Mouse (Mus musculus) kidney, adult 11 months (tissue): ENCODE measurements around the gene Hyal2.
"Not testable (repeated sequence)": the region's sequence is repeated elsewhere in the genome, so short reads cannot be mapped to it uniquely, and the experiment has no call there.

Source experiments
- DNase-seq: peaks from one replicate; pipeline ENCODE4 v3.0.0; 2022

Hyal2 gene

DNA sequence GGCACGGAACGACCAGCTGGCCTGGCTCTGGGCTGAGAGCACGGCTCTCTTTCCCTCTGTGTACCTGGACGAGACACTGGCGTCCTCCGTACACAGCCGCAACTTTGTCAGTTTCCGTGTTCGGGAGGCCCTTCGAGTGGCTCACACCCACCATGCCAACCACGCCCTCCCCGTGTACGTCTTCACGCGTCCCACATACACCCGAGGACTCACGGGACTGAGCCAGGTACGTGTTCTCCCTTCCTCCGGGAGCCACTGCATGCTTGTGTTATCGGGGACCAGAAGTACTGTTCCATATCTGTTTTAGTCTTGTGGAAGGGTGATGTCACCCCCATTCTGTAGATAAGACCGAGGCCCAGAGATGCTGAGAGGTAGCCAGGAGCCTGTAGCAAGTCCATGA lies 3.1 kb downstream of the Hyal2 start:
- no peak for DNase-seq

DNA sequence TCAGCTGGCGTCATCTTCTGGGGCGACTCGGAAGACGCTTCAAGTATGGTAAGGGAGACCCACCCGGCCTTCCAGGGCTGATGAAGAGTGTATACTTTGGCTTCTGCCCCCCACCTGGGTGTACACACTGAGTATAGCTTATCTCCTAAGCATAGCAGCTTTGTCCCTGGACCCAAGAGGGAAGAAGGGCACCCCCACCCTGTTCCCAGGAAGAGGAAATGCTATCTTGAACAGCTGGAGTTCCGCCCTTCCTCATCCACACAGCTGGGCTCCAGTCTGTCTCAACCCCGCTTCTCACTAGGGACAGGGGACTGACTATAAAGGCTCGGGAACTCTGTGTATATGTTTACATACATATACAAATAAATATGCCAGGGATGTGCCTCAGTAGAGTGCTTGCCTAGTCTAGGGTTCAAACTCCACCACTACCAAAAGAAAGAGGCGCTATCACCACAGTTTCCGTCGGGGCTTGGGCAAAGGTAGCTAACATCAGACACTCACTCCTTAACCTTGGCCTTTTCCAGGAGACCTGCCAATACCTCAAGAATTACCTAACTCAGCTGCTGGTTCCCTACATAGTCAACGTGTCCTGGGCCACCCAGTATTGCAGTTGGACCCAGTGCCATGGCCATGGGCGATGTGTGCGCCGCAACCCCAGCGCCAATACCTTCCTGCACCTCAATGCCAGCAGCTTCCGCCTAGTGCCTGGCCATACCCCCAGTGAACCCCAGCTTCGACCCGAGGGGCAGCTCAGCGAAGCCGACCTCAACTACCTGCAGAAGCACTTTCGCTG lies 4.0 kb downstream of the Hyal2 start:
- DNase-seq = peak; percentile 60

DNA sequence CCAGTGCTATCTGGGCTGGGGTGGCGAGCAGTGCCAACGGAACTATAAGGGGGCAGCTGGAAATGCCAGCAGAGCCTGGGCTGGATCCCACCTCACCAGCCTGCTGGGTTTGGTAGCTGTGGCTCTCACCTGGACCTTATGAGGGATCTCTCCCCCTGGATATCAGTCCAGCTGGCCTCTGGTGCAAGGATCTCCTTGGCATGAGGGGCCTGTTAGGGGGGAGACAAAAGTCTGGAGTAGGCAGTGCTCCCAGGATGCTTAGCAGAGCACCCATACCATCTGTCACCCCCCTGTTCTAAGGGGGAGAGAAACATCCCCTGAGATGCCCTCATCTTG lies 4.5 kb downstream of the Hyal2 start:
- no peak for DNase-seq

DNA sequence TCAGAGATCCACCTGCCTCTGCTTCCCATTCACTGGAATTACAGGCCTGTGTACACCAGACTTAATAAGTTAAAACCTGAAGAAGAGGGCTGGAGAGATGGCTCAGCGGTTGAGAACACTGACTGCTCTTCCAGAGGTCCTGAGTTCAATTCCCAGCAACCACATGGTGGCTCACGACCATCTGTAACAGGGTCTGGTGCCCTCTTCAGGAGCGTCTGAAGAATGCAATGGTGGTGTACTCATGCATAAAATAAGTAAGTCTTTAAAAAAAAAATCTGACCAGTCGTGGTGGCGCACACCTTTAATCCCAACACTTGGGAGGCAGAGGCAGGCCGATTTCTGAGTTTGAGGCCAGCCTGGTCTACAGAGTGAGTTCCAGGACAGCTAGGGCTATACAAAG lies 6.0 kb downstream of the Hyal2 start:
- not testable (repeated sequence) for DNase-seq

DNA sequence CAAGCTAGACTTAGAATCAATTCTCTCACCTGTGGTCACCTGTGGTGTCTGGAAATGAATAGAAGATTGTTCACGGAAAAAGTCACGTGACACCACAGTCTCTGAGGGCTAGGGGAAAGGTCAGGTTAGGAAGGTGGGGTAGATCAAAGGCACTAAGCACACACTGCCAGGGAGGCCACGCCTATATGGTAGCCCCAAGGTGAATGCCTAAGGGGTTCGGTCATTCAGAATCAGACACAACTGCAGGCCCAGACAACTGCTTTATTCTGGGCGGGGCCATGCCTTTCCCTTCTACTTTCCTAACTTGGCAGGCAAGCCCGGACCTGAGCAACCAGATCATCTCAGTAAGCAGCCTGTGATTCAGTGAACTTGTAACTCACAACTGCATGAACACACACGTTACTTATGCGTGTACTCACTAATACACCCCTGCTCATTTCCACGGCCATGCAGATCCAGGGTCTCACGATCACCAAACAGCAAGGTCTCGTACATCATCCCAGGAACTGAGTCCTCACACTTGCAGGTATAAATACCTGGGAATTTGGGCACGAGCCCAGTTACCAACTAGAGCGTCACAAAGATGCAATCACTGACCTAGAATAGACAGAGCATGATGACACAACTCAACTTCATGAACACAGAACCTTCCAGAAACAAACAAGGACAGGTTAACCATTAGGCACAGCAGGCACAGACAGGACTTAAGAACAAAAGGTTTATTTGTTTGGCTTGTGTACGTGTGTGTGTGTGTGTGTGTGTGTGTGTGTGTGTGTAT lies 8.0 kb downstream of the Hyal2 start:
- peak; percentile 63 for DNase-seq

DNA sequence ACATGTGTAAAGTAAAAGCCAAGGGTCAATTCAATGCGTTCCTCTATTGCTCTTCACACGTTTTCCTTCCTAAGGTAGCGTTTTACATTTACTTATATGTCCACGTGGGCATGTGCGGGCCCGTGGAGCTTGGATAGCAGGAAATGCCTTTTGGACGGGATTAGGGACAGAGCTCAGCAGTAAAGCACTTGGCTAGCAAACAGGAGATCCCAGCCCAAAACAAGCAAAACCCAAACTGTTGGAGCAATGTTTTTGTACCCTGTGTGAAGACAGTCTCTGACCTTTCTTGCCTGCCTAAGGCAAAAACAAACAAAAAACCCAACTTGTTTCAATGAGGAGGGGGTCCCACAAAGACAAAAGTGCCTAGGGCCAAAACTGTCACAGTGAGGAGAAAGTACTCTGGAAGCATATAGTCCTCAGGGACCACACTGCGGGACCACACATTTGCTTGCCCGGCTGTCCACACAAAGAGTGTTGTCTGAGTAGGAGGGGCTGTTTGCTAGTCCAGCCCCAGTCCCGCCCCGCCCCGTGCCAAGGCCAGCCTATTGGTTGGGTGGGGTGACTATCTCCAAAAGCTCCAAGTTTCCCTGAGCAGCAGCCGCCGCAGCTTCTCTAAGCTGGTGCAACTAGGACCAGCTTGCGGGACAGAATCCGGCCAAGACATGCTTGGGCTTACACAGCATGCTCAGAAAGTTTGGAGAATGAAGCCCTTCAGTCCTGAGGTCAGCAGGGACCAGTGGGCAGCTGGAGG lies 8.8 kb downstream of the Hyal2 start, which contains the start of gene Hyal1:
Gene Hyal1, plus strand, starts transcription at position 571 of the 751 bp plus-strand sequence.
- peak; percentile 82 for DNase-seq

DNA sequence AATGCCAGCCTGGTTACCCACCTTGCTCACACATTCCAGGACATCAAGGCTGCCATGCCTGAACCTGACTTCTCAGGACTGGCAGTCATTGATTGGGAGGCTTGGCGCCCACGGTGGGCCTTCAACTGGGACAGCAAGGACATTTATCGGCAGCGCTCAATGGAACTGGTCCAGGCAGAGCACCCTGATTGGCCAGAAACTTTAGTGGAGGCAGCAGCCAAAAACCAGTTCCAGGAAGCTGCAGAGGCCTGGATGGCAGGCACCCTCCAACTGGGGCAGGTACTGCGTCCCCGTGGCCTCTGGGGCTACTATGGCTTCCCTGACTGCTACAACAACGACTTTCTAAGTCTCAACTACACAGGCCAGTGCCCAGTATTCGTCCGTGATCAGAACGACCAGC lies 10.1 kb downstream of the Hyal2 start:
- no peak for DNase-seq

DNA sequence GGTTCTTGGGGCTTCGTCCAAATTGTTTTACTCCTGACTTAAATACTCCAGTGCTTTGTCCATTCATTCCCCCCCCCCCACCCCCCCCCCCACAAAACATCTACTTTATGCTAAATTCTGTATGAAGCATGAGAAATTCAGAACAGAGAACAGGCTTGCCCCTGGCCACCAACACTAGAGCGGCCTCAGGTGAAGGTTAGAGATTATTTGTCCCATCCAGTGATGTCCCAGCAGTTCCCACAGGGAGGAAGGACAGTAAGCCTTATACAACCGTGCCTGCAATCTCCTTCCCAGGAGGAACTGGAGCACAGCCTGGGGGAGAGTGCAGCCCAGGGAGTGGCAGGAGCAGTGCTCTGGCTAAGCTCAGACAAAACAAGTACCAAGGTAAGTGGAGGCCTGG lies 10.8 kb downstream of the Hyal2 start, which contains the start of gene Naa80:
Gene Naa80, plus strand, starts transcription at position 301 of the 400 bp plus-strand sequence.
- DNase-seq = no peak

DNA sequence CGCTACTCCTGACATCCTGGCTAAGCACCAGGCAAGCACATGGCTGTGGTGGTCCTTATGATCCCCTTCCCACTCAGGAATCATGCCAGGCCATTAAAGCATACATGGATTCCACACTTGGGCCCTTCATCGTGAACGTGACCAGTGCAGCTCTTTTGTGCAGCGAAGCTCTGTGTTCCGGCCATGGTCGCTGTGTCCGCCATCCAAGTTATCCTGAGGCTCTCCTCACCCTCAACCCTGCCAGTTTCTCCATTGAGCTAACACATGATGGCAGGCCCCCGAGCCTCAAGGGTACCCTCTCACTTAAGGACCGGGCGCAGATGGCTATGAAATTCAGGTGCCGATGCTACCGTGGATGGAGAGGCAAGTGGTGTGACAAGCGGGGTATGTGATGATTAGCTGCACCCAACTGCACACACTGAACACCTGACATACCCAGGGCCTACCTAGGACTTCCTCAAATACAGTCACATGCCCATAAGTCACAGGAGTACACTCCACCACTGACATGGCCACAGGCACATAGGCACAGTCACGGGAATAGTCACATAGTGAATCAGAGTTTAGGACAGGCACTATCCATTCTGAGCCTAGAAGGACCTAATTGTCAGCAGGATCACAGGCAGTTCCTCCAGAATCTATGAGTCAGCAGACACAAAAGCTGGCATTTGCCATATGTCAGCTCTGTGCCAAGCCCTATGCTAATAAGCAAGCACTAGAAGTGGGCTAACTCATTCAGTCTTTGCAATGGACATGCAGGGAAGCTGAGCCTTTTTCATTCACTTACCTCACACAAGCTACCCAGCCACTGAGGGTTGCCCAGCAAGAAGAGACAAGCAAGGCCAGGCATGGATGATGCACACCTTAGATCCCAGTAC lies 11.5 kb downstream of the Hyal2 start:
- no peak for DNase-seq

DNA sequence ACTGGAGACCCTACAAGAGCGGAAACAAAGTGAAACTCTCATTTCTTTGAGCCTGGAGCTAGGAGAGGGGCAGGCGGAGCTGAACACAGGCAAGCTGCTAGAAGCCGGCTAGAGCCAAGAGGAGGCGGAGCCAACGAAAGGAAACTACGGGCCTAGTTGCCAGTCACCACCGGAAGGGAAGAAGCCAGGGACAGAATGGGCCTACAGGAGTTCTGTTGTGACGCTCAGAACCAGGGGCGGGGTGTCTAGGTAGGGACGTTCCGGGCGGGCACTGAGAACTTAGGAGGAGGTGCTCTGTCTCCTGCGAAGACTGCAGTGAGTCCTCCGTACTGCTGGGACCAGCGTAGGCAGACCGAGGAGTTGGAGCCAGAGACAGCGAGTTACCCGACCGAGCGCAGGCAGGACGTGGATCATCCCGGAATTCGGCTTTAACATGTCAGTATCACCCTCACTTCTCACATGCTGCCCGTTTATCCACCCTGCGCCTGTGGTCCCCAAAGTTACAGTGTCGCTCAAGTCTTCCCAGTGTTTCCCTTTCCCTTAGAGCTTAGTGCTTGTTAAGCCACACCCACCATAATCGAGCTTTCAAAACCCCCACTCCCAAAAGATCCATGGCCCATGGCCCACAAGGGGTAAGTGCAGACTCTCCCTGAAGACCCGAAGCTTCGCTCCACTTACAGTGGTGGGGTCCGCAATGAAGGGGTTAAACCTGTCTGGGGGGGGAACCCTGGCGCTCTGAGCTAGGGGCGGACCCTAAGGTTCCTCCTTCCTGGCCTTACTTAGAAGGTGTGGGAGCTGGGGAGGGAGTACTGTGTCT lies 13.0 kb downstream of the Hyal2 start, which contains the start of gene Hyal3:
Gene Hyal3, plus strand, starts transcription at position 318 of the 817 bp plus-strand sequence.
- DNase-seq = peak; percentile 96

DNA sequence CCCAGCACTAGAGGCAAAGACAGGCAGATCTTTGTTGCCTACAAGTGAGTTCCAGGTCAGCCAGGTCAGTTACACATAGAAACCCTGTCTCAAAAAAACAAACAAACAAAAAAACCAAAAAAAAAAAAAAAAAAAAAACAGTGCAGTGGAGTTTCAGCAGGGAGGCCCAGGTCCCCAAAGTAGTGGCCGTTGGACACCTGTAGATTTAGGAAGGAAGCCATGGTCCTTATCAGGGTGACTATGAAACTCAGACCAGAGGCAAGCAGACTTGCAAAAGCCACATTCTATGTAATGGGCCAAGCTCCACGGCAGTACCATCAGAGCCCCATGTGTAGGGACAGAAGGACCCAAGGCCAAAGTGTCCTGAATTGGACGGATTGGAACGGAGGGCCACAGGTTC lies 13.8 kb downstream of the Hyal2 start:
- no peak for DNase-seq

DNA sequence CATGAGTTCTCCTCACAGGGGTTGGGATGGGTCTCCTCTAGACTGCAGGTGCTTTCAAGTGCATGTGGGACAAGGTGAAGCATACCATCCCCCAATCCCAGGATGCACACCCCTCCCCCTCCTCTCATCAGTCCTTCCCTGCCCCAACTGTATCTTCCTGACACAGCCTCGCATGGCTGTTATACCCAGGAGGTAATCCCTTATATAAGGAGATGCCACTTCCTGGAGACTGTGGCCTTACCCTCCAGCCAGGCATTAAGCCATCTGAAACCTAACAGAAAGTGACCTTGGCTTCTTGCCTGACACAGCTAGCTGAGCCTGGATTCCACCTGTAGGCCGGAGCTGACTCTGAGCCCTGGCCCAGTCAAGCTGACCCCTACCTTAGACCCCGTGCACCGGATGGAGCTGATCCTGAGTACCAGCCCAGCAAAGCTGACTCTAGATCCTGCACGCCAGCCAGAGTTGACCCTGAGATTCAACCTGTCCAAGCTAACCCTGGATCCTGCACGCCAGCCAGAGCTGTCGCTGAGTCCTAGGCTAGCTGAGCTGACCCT lies 14.8 kb downstream of the Hyal2 start:
- peak; percentile 61 for DNase-seq

DNA sequence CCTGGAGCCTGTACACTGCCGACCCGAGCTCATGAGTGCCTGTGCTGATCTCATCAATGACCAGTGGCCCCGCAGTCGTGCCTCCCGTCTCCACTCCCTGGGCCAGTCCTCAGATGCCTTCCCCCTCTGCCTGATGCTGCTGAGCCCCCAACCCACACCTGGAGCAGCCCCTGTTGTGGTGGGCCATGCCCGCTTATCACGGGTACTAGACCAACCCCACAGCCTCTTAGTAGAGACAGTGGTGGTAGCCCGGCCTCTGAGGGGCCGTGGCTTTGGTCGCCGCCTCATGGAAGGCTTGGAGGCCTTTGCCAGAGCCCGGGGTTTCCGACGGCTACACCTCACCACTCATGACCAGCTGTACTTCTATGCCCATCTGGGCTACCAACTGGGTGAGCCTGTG lies 15.4 kb downstream of the Hyal2 start:
- no peak for DNase-seq

DNA sequence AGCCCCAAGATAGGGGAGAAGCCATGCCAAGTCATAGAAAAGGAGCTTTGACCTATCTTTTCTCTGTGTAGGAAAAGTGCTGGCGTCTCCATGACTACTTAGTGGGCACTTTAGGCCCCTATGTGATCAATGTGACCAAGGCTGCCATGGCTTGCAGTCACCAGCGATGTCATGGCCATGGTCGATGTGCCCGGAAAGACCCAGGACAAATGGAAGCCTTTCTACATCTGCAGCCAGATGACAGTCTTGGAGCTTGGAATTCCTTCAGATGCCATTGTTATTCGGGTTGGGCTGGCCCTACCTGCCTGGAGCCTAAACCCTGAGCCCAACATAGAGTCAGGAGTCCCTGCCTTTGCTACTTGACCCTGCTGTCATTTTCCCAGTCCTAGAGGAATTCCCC lies 18.8 kb downstream of the Hyal2 start:
- no peak for DNase-seq

DNA sequence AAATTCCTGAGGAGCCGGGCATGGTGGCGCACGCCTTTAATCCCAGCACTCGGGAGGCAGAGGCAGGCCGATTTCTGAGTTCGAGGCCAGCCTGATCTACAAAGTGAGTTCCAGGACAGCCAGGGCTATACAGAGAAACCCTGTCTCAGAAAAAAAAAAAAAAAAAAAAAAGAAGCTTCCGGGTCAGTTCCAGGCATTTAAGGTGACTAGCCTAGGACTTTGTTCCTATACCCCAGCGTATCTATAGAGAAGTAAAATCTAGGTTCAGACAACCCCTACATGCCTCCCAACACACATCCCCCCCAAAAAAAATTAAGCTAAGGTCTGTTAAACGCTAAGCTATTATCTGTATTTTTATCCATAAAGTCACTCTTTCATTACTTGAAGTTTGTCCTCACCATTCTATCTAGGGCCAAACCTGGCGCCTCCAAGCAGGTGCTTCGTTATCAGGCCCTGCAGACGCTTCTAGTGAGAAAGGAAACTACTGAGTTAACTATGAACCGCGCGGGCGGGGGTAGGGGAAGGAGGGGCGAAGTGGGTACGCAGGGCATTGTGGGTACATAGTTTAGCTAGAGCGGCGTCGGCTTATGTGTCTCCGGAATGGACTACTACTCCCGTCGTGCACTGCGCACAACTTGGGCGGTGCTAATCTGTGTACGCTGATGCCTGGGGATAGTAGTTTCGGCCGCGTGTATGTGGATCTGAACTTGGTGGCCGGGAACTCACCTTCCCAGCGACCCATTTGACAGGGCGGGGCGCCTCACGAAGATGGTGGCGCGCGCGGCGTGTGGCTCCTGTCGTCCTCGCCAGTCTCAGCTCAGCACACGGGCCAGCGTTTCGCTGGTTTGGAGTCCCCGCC lies 19.5 kb downstream of the Hyal2 start, which contains the start of gene Ifrd2:
Gene Ifrd2, plus strand, starts transcription at position 669 of the 859 bp plus-strand sequence.
- DNase-seq = peak; percentile 99

DNA sequence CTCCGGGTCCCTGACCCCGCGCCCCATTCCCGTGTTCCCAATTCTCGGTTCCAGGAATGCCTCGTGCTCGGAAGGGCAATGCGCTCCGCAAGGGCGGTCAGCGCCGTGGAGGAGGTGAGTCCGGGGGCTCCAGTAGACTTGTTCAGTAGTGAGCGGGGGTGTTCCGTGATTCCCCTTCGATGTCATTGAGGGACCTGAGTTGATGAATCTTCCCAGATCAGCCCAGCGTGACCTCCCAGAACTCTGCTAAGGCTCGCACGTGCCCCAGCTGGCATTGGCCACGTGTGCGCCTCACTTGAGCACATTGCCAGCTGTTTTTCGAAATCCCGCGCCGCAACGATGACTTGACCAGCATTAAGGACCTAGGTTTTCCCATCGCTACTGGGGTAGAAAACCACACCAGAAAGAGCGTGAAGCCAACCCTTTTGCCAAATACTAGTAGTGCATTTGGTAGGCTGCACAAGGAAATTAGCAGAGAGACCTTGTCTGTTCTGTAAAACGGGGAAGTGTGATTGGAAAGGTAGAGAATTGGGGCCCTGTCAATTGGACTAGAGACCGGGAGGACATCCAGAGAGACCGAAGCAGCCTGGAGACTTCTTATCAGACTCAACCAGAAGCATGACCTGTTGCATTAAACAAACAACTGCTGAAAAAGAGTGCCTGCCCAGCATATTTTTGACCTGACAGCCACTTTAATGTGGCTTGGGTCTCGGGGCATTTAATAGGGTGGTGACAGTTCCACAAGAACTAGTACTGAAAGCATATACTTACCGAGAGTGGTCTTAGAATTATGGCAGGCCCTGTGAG lies 20.3 kb downstream of the Hyal2 start:
- peak; percentile 80 for DNase-seq

DNA sequence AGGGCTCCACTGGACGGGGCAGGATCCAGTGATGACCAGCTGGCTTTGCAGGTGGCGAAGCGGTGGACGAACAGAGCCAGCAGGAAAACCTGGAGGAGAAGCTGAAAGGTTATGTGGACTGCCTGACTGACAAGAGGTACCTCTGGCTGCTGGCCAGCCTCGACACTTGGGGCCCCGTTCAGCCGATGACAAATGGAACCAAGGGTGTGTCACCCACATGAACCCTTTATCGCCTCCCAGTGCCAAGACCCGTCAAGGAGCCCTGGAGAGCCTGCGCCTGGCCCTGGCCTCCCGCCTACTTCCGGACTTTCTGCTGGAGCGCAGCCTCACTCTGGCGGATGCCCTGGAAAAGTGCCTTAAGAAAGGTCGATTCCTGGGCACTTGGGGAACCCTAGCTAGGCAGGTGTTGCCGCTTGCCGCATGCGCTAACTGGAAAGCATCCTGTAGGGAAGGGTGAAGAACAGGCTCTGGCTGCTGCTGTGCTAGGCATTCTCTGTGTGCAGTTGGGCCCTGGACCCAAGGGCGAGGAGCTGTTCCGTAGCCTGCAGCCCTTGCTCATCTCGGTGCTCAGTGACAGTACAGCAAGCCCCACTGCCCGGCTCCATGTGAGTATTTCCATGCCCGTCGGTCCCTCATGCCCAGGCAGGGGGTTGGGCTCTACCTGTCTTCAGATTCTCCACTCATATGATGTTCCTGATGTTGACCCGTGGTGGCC lies 22.5 kb downstream of the Hyal2 start:
- peak; percentile 77 for DNase-seq

DNA sequence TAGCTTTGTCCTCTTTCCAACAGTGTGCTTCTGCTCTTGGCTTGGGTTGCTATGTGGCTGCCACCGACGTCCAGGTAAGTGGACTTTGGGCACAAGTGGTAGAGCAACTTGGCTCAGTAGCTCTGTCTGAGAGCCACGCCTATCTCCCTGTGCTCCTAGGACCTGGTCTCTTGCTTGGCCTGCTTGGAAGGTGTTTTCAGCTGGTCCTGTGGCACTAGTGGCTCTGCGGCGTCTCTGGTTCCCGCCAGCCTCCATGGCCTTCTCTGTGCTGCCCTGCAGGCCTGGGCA lies 23.0 kb downstream of the Hyal2 start:
- peak; percentile 83 for DNase-seq
